Mouse (Mus musculus) embryonic fibroblast, embryonic 13.5 days (primary cell): Measurements from ENCODE around the gene Erc2.

Experiments
- CTCF ChIP-seq: IDR thresholded peaks from 2 replicates; pipeline ENCODE4 v1.5.1; 2011; ENCODE audit warnings: mild to moderate bottlenecking, control low read depth, low read length, moderate library complexity, borderline replicate concordance; ENCODE audit not compliant: insufficient read depth
- POLR2A ChIP-seq: IDR thresholded peaks from 2 replicates; pipeline ENCODE4 v1.6.1; 2011; ENCODE audit warnings: low read depth, mild to moderate bottlenecking, control low read depth, low read length, moderate library complexity

- TF ChIP-seq CTCF (no peak), POLR2A (no peak)
Observed at GRCm38 (mm10) chr14:28004023-28004422, 381.8 kb downstream of the Erc2 start.
